Mouse (Mus musculus): ENCODE measurements around the gene Gins3. TPM values are rescaled to one million over a fixed set of nuclear protein-coding genes. Genes with fewer than 3 reads are reported as not detected.

Gene Gins3
- polyA plus RNA-seq, 1 experiment, result 1.3 TPM

DNA sequence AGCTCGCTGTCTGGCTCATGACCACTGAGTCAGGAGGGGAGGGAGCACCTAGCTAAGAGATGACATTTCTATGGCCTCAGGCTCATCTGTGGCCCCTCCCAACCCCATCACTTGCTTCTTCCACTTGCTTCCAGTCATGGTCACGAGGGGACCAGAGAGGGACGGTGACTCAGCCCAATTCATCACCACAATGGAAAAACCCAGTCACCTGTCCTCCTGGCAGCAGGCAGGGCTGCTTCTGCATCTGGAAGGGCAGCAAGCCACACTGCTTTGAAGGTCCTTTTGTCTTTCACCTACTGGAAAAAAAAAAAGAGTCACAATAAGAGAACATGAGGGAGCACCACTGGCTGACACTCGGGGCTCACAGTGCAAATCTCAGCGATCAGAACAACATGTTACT is 39.6 kb downstream of the Gins3 start:
- Histone ChIP-seq H3K27me3 (ENCODE audit: control insufficient read depth, insufficient read depth, low read length) (no peaks in the 10 kb centered on the region), H3K4me1 (ENCODE audit: control insufficient read depth, insufficient read depth, low read length) (peaks cover 6% of the 10 kb centered on the region; the same call in 1 of the 2 replicates), H3K4me3 (ENCODE audit: control insufficient read depth, low read depth, low read length) (no peak overlapping the region)

DNA sequence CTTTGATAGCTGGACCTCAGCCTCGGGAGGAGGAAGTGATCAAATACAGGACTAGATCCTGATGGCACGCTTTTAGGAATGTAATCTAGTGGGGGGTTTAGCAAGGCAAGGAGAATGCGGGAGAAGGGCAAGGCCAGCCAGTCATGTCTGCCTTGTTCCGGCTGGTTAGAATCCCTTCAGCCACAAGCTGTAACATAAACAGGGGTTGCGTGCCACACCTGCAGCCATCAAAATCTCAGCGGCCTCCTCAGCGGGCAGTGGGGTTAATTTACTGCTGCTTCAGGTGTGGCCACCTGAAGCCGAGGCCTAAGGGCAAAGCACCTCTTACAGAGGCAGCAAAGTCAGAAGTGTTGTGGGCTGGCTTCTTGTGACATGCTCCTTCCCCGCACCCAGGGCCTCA is 43.4 kb downstream of the Gins3 start, which contains the start of gene Ndrg4:
Gene Ndrg4, plus strand, starts transcription at position 350 of the 400 bp plus-strand sequence.
- Histone ChIP-seq H3K36me3 (ENCODE audit: control insufficient read depth, insufficient read depth, low read length) (no peaks in the 10 kb centered on the region), H3K27ac (ENCODE audit: control insufficient read depth, insufficient read depth, low read depth, low read length) (no peak within 1 kb of the TSS), H3K4me3 (ENCODE audit: control insufficient read depth, low read depth, low read length) (peak within 1 kb of the TSS; percentile 72), H3K4me1 (ENCODE audit: control insufficient read depth, insufficient read depth, low read length) (peaks cover 6% of the 10 kb centered on the region; the same call in 1 of the 2 replicates), H3K27me3 (ENCODE audit: control insufficient read depth, insufficient read depth, low read length) (no peaks in the 10 kb centered on the region)
- TF ChIP-seq POLR2A (IDR thresholded peaks at IDR 0.05; ENCODE audit: control insufficient read depth, low read depth, low read length) (no peak), CTCF (IDR thresholded peaks at IDR 0.05; ENCODE audit: control insufficient read depth, insufficient read depth, insufficient replicate concordance, low read depth, low read length) (no peak)

More for the DNA sequence above, 39.6 kb downstream of the Gins3 start:
- Histone ChIP-seq H3K27ac (ENCODE audit: control insufficient read depth, insufficient read depth, low read depth, low read length) (no peak overlapping the region), H3K36me3 (ENCODE audit: control insufficient read depth, insufficient read depth, low read length) (no peaks in the 10 kb centered on the region)
- TF ChIP-seq CTCF (IDR thresholded peaks at IDR 0.05; ENCODE audit: control insufficient read depth, insufficient read depth, insufficient replicate concordance, low read depth, low read length) (no peak), POLR2A (IDR thresholded peaks at IDR 0.05; ENCODE audit: control insufficient read depth, low read depth, low read length) (no peak)

DNA sequence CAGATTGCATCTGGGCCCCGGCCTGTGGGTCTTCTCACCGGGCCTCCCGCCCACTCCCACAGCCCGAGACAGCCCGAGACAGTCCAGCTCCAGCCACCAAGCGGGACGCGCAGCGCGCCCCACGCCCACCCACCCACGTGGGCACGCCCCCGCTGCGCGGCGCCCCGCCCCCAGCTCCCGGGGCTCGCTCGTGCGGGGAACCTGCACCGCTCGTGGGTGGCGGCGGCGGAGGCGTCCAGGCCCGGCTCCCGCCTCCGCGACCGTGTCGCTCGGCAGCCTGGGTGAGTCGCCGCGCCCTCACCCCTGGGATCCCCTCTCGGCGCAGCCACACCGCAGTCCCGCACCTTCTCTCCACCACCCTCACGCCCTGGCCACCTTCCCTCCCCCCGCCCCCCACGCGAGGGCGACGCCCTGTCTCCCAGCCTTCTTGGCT is 44.4 kb downstream of the Gins3 start:
- Histone ChIP-seq H3K4me1 (ENCODE audit: control insufficient read depth, insufficient read depth, low read length) (peaks cover 6% of the 10 kb centered on the region; the same call in 1 of the 2 replicates), H3K4me3 (ENCODE audit: control insufficient read depth, low read depth, low read length) (peak overlapping the region; percentile 72), H3K27ac (ENCODE audit: control insufficient read depth, insufficient read depth, low read depth, low read length) (no peak overlapping the region), H3K27me3 (ENCODE audit: control insufficient read depth, insufficient read depth, low read length) (no peaks in the 10 kb centered on the region), H3K36me3 (ENCODE audit: control insufficient read depth, insufficient read depth, low read length) (no peaks in the 10 kb centered on the region)
- no peak for TF ChIP-seq CTCF (IDR thresholded peaks at IDR 0.05; ENCODE audit: control insufficient read depth, insufficient read depth, insufficient replicate concordance, low read depth, low read length)
- TF ChIP-seq POLR2A (IDR thresholded peaks at IDR 0.05; ENCODE audit: control insufficient read depth, low read depth, low read length), result no peak

DNA sequence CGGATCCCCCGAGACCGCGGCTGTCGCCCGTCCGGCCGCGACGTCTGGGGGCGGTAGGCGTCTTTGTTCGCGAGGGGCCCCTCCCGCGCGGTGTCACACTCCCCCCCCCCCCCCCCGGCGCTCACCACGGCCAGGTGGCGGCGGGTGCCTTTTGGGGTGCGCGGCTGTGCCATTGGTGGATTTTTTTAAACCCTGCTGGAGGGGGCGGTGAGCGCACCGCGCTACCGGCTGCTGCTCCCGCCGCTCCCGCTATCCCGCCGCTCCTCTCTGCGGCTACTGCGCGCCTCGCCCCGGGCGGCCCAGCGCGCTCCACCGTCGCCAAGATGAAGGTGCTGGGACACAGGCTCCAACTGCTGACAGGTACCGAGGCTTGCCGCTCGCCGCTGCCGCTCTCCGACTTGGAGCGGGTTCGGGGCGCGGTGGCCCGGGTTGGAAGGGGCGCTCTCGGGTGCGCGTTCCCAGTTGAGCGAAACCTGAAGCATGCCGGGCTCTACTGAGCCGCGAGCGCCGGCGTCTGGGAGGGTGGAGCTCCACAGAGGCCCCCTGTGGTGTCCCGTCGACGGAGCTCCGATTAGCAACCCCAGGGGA is 44.9 kb downstream of the Gins3 start:
- Histone ChIP-seq H3K36me3 (ENCODE audit: control insufficient read depth, insufficient read depth, low read length) (no peaks in the 10 kb centered on the region), H3K4me3 (ENCODE audit: control insufficient read depth, low read depth, low read length) (peak overlapping the region; percentile 72), H3K4me1 (ENCODE audit: control insufficient read depth, insufficient read depth, low read length) (peaks cover 6% of the 10 kb centered on the region; the same call in 1 of the 2 replicates), H3K27me3 (ENCODE audit: control insufficient read depth, insufficient read depth, low read length) (no peaks in the 10 kb centered on the region), H3K27ac (ENCODE audit: control insufficient read depth, insufficient read depth, low read depth, low read length) (no peak overlapping the region)
- no peak for TF ChIP-seq POLR2A (IDR thresholded peaks at IDR 0.05; ENCODE audit: control insufficient read depth, low read depth, low read length)

DNA sequence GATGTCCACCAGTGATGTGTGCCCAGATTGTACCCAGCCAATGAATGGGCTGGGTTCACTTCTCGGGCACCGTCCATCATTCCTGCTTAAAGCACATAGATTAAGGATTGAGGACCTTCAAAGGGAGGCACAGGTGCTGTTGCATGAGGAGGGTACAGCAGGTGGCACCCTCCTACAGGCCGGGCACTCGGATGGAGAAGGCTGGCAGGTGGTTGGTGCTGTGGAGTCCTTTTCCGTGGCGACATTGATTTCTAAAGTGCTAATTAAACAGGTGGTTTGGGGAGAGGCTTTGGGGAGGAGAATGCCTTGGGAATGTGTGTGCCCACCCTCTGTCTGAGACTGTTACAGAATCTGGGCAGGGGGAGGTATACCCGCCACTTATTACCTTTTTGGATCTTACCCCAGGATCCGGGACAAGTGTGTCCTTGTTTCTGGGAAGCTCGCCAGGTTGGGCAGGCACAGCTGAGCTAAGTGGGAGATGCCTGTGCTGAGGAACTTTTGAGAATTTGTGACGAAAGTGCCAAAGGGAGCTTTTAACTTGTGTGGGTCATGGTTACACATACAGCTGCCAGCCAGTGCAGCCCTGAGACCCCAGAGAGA is 54.9 kb downstream of the Gins3 start:
- Histone ChIP-seq H3K27me3 (ENCODE audit: control insufficient read depth, insufficient read depth, low read length) (no peaks in the 10 kb centered on the region), H3K27ac (ENCODE audit: control insufficient read depth, insufficient read depth, low read depth, low read length) (no peak overlapping the region), H3K4me3 (ENCODE audit: control insufficient read depth, low read depth, low read length) (no peak overlapping the region), H3K36me3 (ENCODE audit: control insufficient read depth, insufficient read depth, low read length) (no peaks in the 10 kb centered on the region), H3K4me1 (ENCODE audit: control insufficient read depth, insufficient read depth, low read length) (no peaks in the 10 kb centered on the region; the same call in 1 of the 2 replicates)
- TF ChIP-seq CTCF (IDR thresholded peaks at IDR 0.05; ENCODE audit: control insufficient read depth, insufficient read depth, insufficient replicate concordance, low read depth, low read length) (no peak), POLR2A (IDR thresholded peaks at IDR 0.05; ENCODE audit: control insufficient read depth, low read depth, low read length) (no peak)

DNA sequence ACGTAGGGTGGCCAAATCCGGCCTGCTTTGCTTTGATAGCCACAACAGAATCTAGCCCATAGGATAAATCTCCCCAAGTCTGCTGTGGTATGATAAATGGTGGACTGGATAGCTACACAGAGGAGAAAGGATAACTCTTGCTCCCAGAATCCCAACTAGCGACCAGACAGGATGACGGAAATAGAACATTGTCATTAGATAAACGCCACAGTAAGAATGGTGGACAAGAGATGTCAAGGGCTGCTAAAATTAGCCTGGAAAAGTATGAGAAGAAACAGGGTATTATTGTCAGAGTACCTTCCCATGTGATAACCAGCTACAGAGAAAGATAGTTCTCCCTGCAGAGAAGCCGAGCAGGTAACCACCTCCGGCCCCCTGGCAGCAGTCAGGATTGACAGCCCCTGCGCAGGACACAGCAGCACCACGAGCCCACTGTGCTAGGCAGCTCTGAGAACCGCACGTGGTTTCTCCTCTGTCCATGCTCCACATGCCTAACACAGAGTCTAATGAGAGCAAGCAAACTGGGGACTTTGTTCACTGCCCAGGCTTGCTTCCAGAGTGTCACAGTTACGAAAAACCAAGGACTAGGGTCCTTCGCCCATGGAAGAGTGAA is 57.8 kb downstream of the Gins3 start:
- Histone ChIP-seq H3K27ac (ENCODE audit: control insufficient read depth, insufficient read depth, low read depth, low read length) (no peak overlapping the region), H3K27me3 (ENCODE audit: control insufficient read depth, insufficient read depth, low read length) (no peaks in the 10 kb centered on the region), H3K36me3 (ENCODE audit: control insufficient read depth, insufficient read depth, low read length) (no peaks in the 10 kb centered on the region), H3K4me3 (ENCODE audit: control insufficient read depth, low read depth, low read length) (peak overlapping the region; percentile 55), H3K4me1 (ENCODE audit: control insufficient read depth, insufficient read depth, low read length) (no peaks in the 10 kb centered on the region; the same call in 1 of the 2 replicates)
- TF ChIP-seq CTCF (IDR thresholded peaks at IDR 0.05; ENCODE audit: control insufficient read depth, insufficient read depth, insufficient replicate concordance, low read depth, low read length), result no peak
- no peak for TF ChIP-seq POLR2A (IDR thresholded peaks at IDR 0.05; ENCODE audit: control insufficient read depth, low read depth, low read length)

DNA sequence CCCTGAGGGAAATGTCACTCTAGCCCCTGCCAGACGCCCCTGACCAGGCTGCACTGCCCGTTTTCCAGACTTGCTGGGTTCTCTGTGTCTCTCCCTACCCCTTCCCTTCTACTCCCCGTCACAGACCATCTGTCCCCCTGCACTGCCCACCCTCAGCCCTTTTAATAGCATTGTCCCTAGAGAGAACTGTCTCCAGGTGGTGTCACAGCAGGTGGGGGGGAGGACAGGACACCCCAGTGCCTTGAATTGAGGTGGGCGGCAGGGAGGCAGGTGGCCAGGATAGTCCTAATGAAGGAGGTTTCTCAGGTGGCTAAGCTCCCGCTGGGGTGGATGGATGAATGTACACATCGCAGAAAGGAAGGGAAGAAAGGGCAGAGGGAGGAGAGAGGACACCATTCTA is 61.4 kb downstream of the Gins3 start:
- H3K27me3 ChIP-seq (ENCODE audit: control insufficient read depth, insufficient read depth, low read length), result no peaks in the 10 kb centered on the region
- H3K4me3 ChIP-seq (ENCODE audit: control insufficient read depth, low read depth, low read length), result no peak overlapping the region
- H3K27ac ChIP-seq (ENCODE audit: control insufficient read depth, insufficient read depth, low read depth, low read length), result no peak overlapping the region
- H3K36me3 ChIP-seq (ENCODE audit: control insufficient read depth, insufficient read depth, low read length), result no peaks in the 10 kb centered on the region
- no peak for TF ChIP-seq POLR2A (IDR thresholded peaks at IDR 0.05; ENCODE audit: control insufficient read depth, low read depth, low read length)
- TF ChIP-seq CTCF (IDR thresholded peaks at IDR 0.05; ENCODE audit: control insufficient read depth, insufficient read depth, insufficient replicate concordance, low read depth, low read length), result no peak
- H3K4me1 ChIP-seq (ENCODE audit: control insufficient read depth, insufficient read depth, low read length), result no peaks in the 10 kb centered on the region; the same call in 1 of the 2 replicates

Other genes starting within 250 kb of the Gins3 start
- gene Cfap20, start 198.6 kb upstream of the Gins3 start, polyA plus RNA-seq (2012; rRNA removed), result 103 and 106 TPM in 2 replicates
- 107 and 125 TPM in 2 replicates for gene Csnk2a2, start 143.4 kb upstream of the Gins3 start, polyA plus RNA-seq (2012; rRNA removed)
- 82.2 and 87.4 TPM in 2 replicates for gene Ccdc113, start 99.4 kb upstream of the Gins3 start, polyA plus RNA-seq (2012; rRNA removed)
- gene Prss54, start 57.1 kb upstream of the Gins3 start, polyA plus RNA-seq (2012; rRNA removed), result 251 and 266 TPM in 2 replicates
- gene Ndrg4, start 43.5 kb downstream of the Gins3 start, polyA plus RNA-seq (2012; rRNA removed), result 23.7 and 26.2 TPM in 2 replicates
- gene Setd6, start 82.4 kb downstream of the Gins3 start, polyA plus RNA-seq (2012; rRNA removed), result 4.5 and 4.7 TPM in 2 replicates
- 205 and 236 TPM in 2 replicates for gene Cnot1, start 174.0 kb downstream of the Gins3 start, polyA plus RNA-seq (2012; rRNA removed)
- 47.0 and 58.8 TPM in 2 replicates for gene Sap18b, start 191.9 kb downstream of the Gins3 start, polyA plus RNA-seq (2012; rRNA removed)
- 2.9 and 3.4 TPM in 2 replicates for gene Slc38a7, start 220.1 kb downstream of the Gins3 start, polyA plus RNA-seq (2012; rRNA removed)